Mouse (Mus musculus): Measurements from ENCODE around the gene Rnf10.
A peak's percentile ranks its signal among the peaks of the same experiment; 100 is the strongest.

Rnf10 gene

GRCm38 (mm10) chr5:115233031-115233780 lies 39.5 kb downstream of the Rnf10 start:
- DNase-seq = no peak

- DNase-seq = no peak
Observed at GRCm38 (mm10) chr5:115232516-115232915, 40.2 kb downstream of the Rnf10 start.

GRCm38 (mm10) chr5:115231552-115232120 lies 41.1 kb downstream of the Rnf10 start:
- no peak for DNase-seq

- no peak for DNase-seq
Observed at GRCm38 (mm10) chr5:115230830-115231551, 41.7 kb downstream of the Rnf10 start.

- DNase-seq = no peak
Observed at GRCm38 (mm10) chr5:115222485-115222884, 50.2 kb downstream of the Rnf10 start.

- peak; percentile 51 for DNase-seq
Observed at GRCm38 (mm10) chr5:115220931-115221640, 51.6 kb downstream of the Rnf10 start.

- DNase-seq = no peak
Observed at GRCm38 (mm10) chr5:115217998-115218397, 54.7 kb downstream of the Rnf10 start.

- DNase-seq = peak; percentile 60
Observed at GRCm38 (mm10) chr5:115215273-115216185, 57.2 kb downstream of the Rnf10 start.

GRCm38 (mm10) chr5:115214864-115215263 lies 57.8 kb downstream of the Rnf10 start:
- DNase-seq = peak; percentile 62

GRCm38 (mm10) chr5:115212861-115213260 lies 59.8 kb downstream of the Rnf10 start:
- no peak for DNase-seq

- DNase-seq = no peak
Observed at GRCm38 (mm10) chr5:115212451-115212850, 60.2 kb downstream of the Rnf10 start.

- DNase-seq = peak; percentile 48
Observed at GRCm38 (mm10) chr5:115210380-115210779, 62.3 kb downstream of the Rnf10 start.

GRCm38 (mm10) chr5:115208601-115209000 lies 64.1 kb downstream of the Rnf10 start:
- DNase-seq = no peak

GRCm38 (mm10) chr5:115207892-115208291 lies 64.8 kb downstream of the Rnf10 start:
- no peak for DNase-seq

- no peak for DNase-seq
Observed at GRCm38 (mm10) chr5:115207244-115207643, 65.5 kb downstream of the Rnf10 start.

- DNase-seq = peak; percentile 91
Observed at GRCm38 (mm10) chr5:115204562-115205311, 68.0 kb downstream of the Rnf10 start.

- DNase-seq = peak; percentile 43
Observed at GRCm38 (mm10) chr5:115203735-115204561, 68.8 kb downstream of the Rnf10 start.

- DNase-seq = no peak
Observed at GRCm38 (mm10) chr5:115194626-115195221, 78.0 kb downstream of the Rnf10 start.

- DNase-seq = peak; percentile 88
Observed at GRCm38 (mm10) chr5:115193669-115194625, 78.8 kb downstream of the Rnf10 start, which contains the start of gene Cabp1. Gene Cabp1 (minus strand): TSS chr5:115194381.
